Mouse (Mus musculus): Measurements from ENCODE around the gene Amn.

Amn gene

GRCm38 (mm10) chr12:111267673-111268325, 3.1 kb upstream of the Amn start:
- 90% methylated on average over 4 of the region's 4 CpGs for WGBS

DNA sequence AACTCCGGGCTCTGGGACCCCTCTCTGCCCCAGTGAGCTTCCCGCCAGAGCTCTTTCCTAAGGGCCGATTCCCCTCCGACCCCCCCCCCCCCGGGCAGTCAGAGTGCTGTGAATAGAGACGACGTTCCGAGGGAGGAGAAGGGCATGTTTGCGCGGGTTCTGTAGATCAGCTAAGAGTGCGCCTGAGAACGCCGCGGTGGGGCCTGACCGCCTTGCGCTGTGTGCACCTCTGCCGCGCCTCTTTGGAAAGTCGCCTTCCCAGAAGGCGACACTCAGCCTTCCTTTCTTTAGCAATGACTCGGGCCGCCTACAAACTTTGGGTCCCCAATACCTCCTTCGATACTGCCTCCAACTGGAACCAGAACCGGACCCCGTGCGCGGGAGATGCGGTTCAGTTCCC, 511 bp downstream of the Amn start:
- 10% methylated on average over 28 of the region's 28 CpGs for WGBS

DNA sequence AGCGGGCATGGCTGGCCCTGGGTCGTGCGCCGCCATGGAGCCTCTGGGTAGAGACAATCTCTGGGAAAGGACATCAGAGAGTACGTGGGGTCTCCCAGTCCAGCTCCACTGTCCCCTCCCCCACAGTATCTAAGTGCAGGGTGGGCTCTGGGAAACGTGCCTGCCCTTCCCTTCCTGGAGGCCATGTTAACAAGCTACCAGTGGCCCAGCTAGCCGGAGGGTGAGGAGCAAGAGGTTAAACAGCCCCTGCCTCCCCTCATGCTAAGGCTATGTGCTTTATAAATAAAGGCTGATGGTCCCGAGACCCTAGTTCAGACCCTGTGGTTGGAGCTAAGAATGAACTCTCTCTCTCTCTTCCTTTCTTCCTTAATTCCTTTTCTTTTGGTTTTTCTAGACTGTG, 1.1 kb downstream of the Amn start:
- 25% methylated on average over 8 of the region's 8 CpGs for WGBS

GRCm38 (mm10) chr12:111272420-111272819, 1.5 kb downstream of the Amn start:
- 25% methylated on average over 12 of the region's 12 CpGs for WGBS

DNA sequence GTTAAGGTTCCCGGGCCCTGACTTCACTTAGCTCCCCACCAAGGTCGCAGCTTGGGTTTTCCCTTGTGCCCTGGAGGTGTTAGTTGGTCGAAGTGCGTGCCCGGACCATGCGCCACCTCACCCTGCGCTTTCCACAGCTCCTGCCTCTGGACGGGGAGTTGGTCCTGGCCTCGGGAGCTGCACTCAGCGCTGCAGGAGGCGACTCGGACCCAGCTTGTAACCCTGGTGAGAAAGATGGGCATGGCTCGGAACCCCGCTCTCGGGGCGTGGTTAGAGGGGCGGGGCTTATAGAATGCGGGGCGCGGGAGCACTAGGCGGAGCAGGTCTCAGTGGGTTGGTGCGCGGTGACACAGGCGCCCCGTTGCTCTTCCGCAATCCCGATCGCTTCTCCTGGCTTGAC, 3.1 kb downstream of the Amn start:
- WGBS: 8% methylated on average over 28 of the region's 28 CpGs

- WGBS: 4% methylated on average over 80 of the region's 80 CpGs
These were observed 3.7 kb downstream of the Amn start for GRCm38 (mm10) chr12:111274447-111275149.

- 17% methylated on average over 58 of the region's 58 CpGs for WGBS
These were observed 4.4 kb downstream of the Amn start for GRCm38 (mm10) chr12:111275150-111275841.

DNA sequence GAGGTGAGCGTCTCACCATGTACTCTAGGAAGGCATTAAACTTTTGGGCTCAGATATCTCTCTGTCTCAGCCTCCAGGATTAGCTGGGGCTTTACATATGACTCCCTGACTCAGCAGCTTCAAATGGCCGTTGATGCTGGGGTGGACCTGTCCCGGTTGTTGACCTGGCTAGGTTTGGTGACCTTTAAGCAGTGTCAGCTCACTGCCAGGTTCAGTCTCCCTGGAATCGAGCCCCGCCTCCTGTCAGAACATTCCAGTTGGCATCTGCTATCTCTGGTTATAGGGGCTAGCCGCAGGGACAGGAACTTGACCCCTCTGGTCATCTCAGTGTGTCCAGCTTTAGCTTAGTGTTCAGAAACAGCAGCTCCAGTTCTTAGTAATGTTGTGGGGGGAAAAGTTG, 5.5 kb downstream of the Amn start:
- 81% methylated on average over 6 of the region's 6 CpGs for WGBS

DNA sequence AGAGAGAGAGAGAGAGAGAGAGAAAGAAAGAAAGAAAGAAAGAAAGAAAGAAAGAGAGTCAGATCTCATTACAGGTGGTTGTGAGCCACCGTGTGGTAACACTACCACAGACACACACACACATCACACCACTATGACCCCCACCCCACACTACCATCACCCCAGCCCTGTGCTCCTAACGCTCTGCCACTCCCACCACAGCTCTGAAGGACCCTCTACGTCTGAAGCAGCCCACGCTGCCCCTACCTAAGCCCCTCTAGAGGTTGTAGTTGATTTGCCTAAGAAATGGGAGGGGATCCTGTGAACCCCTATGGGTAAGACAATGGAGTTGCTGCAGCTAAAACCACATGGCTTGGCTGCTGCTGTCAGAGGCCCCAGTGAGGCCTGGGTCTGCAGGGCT, 12.7 kb downstream of the Amn start:
- WGBS: 86% methylated on average over 4 of the region's 4 CpGs

- WGBS: 50% methylated on average over 10 of the region's 10 CpGs
These were observed 13.6 kb downstream of the Amn start for GRCm38 (mm10) chr12:111284532-111284931.

- WGBS: 79% methylated on average over 12 of the region's 12 CpGs
These were observed 22.1 kb downstream of the Amn start for GRCm38 (mm10) chr12:111293025-111293424.

DNA sequence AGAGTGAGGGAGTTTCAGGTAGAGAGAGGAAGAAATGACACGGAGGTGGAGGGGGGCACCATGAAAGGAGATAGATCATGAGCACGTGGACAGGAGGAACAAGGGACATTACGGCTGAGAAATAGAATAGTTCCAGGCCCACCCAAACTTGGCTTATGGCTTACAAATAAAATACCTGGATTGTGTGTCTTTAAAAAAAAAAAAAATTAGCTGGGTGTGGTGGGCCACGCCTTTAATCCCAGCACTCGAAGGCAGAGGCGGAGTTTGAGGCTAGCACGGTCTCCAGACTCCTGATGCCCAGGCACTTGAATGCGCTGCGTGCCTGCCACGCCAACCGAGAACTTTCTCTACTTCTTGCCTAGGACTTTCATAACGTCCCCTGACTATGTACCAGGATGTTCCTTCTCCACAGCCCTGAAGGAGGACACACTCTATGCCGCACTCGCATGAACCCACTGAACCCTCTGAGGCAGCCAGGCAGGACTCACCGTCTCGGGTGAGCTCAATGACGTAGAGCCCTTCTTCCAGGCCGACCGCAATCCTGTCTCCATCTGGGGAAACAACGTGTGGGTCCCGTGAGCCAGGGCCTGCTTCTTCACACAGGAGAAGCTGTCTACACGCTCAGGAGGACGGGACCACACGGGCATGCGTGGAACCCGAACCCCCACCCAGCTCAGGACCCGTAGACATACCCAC, 30.6 kb downstream of the Amn start:
- WGBS: 95% methylated on average over 27 of the region's 27 CpGs

GRCm38 (mm10) chr12:111302018-111302345, 31.1 kb downstream of the Amn start:
- 91% methylated on average over 14 of the region's 14 CpGs for WGBS

GRCm38 (mm10) chr12:111303702-111304337, 32.9 kb downstream of the Amn start:
- WGBS: 82% methylated on average over 8 of the region's 8 CpGs

GRCm38 (mm10) chr12:111306821-111307220, 35.9 kb downstream of the Amn start:
- WGBS: 79% methylated on average over 8 of the region's 8 CpGs

- 83% methylated on average over 12 of the region's 12 CpGs for WGBS
These were observed 38.4 kb downstream of the Amn start for GRCm38 (mm10) chr12:111309256-111309655.

GRCm38 (mm10) chr12:111309931-111310330, 39.0 kb downstream of the Amn start:
- 76% methylated on average over 14 of the region's 14 CpGs for WGBS

DNA sequence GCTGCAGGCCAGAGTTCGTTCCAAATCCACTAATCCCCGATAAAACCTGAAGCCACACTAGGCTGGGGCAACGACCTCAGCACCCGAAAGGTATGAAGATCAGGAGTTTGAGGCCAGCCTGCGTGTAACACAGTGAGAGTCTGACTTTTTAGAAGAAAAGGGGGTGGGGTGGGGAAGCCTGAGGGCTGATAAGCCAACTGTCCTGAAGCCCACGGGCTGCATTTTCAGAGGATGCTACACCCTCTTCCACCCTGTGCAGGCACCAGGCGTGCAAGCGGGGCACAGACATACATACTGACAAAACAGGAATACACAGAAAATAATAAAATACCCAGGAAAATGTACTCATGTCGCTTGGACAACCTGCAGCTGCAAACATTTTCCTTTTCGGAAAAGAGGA, 40.9 kb downstream of the Amn start:
- 92% methylated on average over 10 of the region's 10 CpGs for WGBS

- 92% methylated on average over 7 of the region's 7 CpGs for WGBS
These were observed 43.4 kb downstream of the Amn start for GRCm38 (mm10) chr12:111314273-111314672.

GRCm38 (mm10) chr12:111317694-111318093, 46.8 kb downstream of the Amn start:
- whole genome bisulfite sequencing: 69% methylated on average over 9 of the region's 9 CpGs

DNA sequence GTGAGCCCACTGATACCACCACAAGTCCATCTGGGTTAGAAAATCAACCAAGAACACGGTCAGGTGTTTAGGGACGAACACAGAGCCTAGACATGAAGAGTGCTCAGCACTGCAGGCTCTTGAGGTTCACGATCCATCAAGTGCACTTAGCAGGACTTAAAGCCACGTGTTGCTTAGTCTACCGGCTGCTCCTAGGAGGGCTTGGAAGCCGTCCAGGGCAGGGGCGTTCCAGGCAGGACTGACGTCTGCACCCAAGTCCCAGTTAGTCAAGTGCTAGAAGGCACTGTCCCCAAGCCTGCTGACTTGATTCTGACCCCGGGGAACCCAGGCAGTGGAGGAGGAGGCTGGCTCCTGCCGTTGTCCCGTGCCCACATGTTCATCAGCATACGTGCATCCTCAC, 49.7 kb downstream of the Amn start:
- 65% methylated on average over 12 of the region's 12 CpGs for whole genome bisulfite sequencing

GRCm38 (mm10) chr12:111321832-111322231, 50.9 kb downstream of the Amn start:
- 50% methylated on average over 13 of the region's 13 CpGs for WGBS
